25 mouse cellular contexts compared by ENCODE assay signal in the genomic region with DNA sequence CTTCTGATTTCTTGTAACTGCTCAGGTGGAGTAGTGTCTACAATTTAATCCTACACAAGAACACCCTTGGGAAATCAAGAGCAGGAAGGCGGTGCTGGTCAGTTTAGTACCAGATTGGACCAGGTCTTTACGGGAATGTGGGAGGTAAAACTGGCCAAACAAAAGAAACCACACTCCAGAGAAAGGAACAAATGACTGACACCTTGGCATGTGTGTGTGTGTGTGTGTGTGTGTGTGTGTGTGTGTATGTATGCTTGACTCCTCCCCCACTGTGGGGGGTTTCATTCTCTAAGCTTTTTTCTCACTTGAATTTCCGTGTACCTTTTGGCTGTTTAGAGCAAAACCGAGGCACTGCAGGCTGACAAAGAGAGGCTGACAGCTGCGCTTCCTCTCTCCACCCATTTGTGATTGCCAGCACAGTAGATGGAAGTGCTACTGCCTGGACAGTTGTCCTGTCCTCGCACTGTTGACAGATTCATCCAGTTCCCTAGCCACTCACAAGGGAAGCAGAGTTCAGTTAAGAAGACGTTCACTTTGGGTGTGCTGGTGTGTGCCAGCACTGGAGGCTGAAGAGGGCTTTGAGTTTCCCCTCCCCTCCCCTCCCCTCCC. TPM values are rescaled to one million over a fixed set of nuclear protein-coding genes. Genes with fewer than 3 reads are reported as not detected.
A peak's percentile ranks its signal among the peaks of the same experiment; 100 is the strongest.
DNase-seq lines count a peak whose midpoint lies in the region; ATAC-seq and TF ChIP-seq lines count a peak whose summit lies in the region.
"Had no signal": no experiment of that assay in that cellular context is flagged by ENCODE, and none has a peak within 500 bp of the region (broad histone marks: within the 10 kb centered on the region; RNA-seq: fewer than 3 reads in every experiment).

A gene (minus strand): TSS at position 54 of the 609 bp plus-strand sequence.

- no peak within 1 kb of the TSS for H3K4me2 ChIP-seq in heart, embryonic 11.5 days
- H3K4me2 ChIP-seq in stomach, postnatal 0 days (replicated peaks; ENCODE audit: low read depth): no peak within 1 kb of the TSS
- H3K4me2 ChIP-seq: hindbrain, embryonic 15.5 days; liver, embryonic 12.5 days; neural tube, embryonic 13.5 days had no signal

- TF ChIP-seq CTCF in lung, adult 2 months (IDR thresholded peaks at IDR 0.05; ENCODE audit: insufficient read depth, low read length): no peak
- TF ChIP-seq CTCF in cortical plate, adult 2 months (IDR thresholded peaks at IDR 0.05; ENCODE audit: extremely low read depth, insufficient read depth, low read length): no peak
- TF ChIP-seq CTCF in stomach, postnatal 0 days (IDR thresholded peaks at IDR 0.05; ENCODE audit: low read depth): no peak

- H3K27ac ChIP-seq in heart, embryonic 10.5 days: no peak within 1 kb of the TSS
- H3K27ac ChIP-seq in heart, embryonic 11.5 days (ENCODE audit: low read depth, low read length): no peak within 1 kb of the TSS
- peak within 1 kb of the TSS; percentile 30; the same call in 1 of the 2 replicates for H3K27ac ChIP-seq in cortical plate, adult 2 months (ENCODE audit: insufficient read depth, low read length)
- peak within 1 kb of the TSS; percentile 63 for H3K27ac ChIP-seq in stomach, postnatal 0 days (replicated peaks)
- H3K27ac ChIP-seq: hindbrain, embryonic 10.5 days; hindbrain, embryonic 15.5 days; liver, embryonic 12.5 days; midbrain, embryonic 10.5 days; neural tube, embryonic 13.5 days had no signal

- no peaks in the 10 kb centered on the region for H3K4me1 ChIP-seq in heart, embryonic 10.5 days
- no peaks in the 10 kb centered on the region for H3K4me1 ChIP-seq in heart, embryonic 11.5 days (ENCODE audit: control insufficient read depth, insufficient read depth, low read length)
- 0 out of 2 replicates have a peak, but pooled peaks cover 2% of the 10 kb centered on the region for H3K4me1 ChIP-seq in lung, adult 2 months (ENCODE audit: control insufficient read depth, insufficient read depth, low read length)
- no peaks in the 10 kb centered on the region for H3K4me1 ChIP-seq in cortical plate, adult 2 months (ENCODE audit: control insufficient read depth, insufficient read depth, low read length)
- H3K4me1 ChIP-seq in stomach, postnatal 0 days (replicated peaks; ENCODE audit: control insufficient read depth, insufficient read depth): no peaks in the 10 kb centered on the region
- H3K4me1 ChIP-seq: hindbrain, embryonic 15.5 days; liver, embryonic 12.5 days; neural tube, embryonic 13.5 days had no signal

- ATAC-seq in heart, embryonic 11.5 days (replicated peaks; ENCODE audit: insufficient number of reproducible peaks, low FRiP score, low TSS enrichment): no peak
- ATAC-seq in stomach, postnatal 0 days (ENCODE audit: low FRiP score, low TSS enrichment): 0 out of 2 replicates have a peak, but pooled peaks have one; percentile 15
- ATAC-seq: forebrain, embryonic 14.5 days; inflammation-experienced regulatory T-cells, adult 6 months; liver, embryonic 12.5 days; liver, postnatal 0 days; midbrain, embryonic 16.5 days had no signal

- no peak within 1 kb of the TSS for H3K9ac ChIP-seq in heart, embryonic 11.5 days (ENCODE audit: low read depth, low read length)
- H3K9ac ChIP-seq in stomach, postnatal 0 days (ENCODE audit: low read length): no peak within 1 kb of the TSS
- H3K9ac ChIP-seq: hindbrain, embryonic 15.5 days; liver, embryonic 12.5 days; liver, postnatal 0 days; neural tube, embryonic 13.5 days had no signal

- no peak for TF ChIP-seq POLR2A in lung, adult 2 months (IDR thresholded peaks at IDR 0.05; ENCODE audit: borderline replicate concordance, extremely low read depth, low read depth, low read length)
- TF ChIP-seq POLR2A in cortical plate, adult 2 months (IDR thresholded peaks at IDR 0.05; ENCODE audit: extremely low read depth, insufficient read depth, low read length): no peak

- H3K4me3 ChIP-seq in heart, embryonic 10.5 days: no peak within 1 kb of the TSS
- no peak within 1 kb of the TSS for H3K4me3 ChIP-seq in heart, embryonic 11.5 days (ENCODE audit: low read depth, low read length)
- H3K4me3 ChIP-seq in lung, adult 2 months (replicated peaks; ENCODE audit: extremely low read depth, low read depth, low read length): no peak within 1 kb of the TSS
- no peak within 1 kb of the TSS for H3K4me3 ChIP-seq in cortical plate, adult 2 months (ENCODE audit: insufficient read depth, low read length)
- H3K4me3 ChIP-seq in stomach, postnatal 0 days (ENCODE audit: low read depth, low read length): no peak within 1 kb of the TSS
- H3K4me3 ChIP-seq: hindbrain, embryonic 10.5 days; hindbrain, embryonic 15.5 days; liver, embryonic 12.5 days; midbrain, embryonic 10.5 days; neural tube, embryonic 13.5 days had no signal

- no peaks in the 10 kb centered on the region for H3K36me3 ChIP-seq in heart, embryonic 10.5 days
- H3K36me3 ChIP-seq in heart, embryonic 11.5 days (ENCODE audit: control insufficient read depth, insufficient read depth, low read length): no peaks in the 10 kb centered on the region
- H3K36me3 ChIP-seq in stomach, postnatal 0 days (ENCODE audit: control insufficient read depth, insufficient read depth, low read length): no peaks in the 10 kb centered on the region
- H3K36me3 ChIP-seq: hindbrain, embryonic 10.5 days; hindbrain, embryonic 15.5 days; liver, embryonic 12.5 days; midbrain, embryonic 10.5 days; neural tube, embryonic 13.5 days had no signal

- peak; percentile 67 for DNase-seq in heart, embryonic 10.5 days (ENCODE audit: low spot score)
- DNase-seq in lung, adult 2 months: no peak
- DNase-seq in lung, postnatal 25 days (ENCODE audit: low spot score): no peak
- no peak for DNase-seq in stomach, postnatal 0 days (ENCODE audit: low spot score)
- DNase-seq in neural tube, embryonic 10.5 days (ENCODE audit: extremely low spot score, low spot score): no peak
- DNase-seq: cerebellum, adult 8-10 months; cerebellum, postnatal 25 days; gastrocnemius, postnatal 25 days; kidney, adult 11 months; layer of hippocampus, postnatal 36 days; left cerebral cortex, postnatal 4 days; liver, postnatal 0 days had no signal

- H3K9me3 ChIP-seq in heart, embryonic 10.5 days: no peaks in the 10 kb centered on the region
- H3K9me3 ChIP-seq in heart, embryonic 11.5 days (replicated peaks; ENCODE audit: control insufficient read depth, low read length): no peaks in the 10 kb centered on the region
- H3K9me3 ChIP-seq in stomach, postnatal 0 days (ENCODE audit: control insufficient read depth, low read length): no peaks in the 10 kb centered on the region
- H3K9me3 ChIP-seq: hindbrain, embryonic 10.5 days; hindbrain, embryonic 15.5 days; liver, embryonic 12.5 days; midbrain, embryonic 10.5 days; neural tube, embryonic 13.5 days had no signal

- 44% methylated on average over 7 of the region's 7 CpGs for WGBS in heart, embryonic 10.5 days
- 37% methylated on average over 7 of the region's 7 CpGs for WGBS in heart, embryonic 11.5 days (ENCODE audit: insufficient replicate concordance)
- WGBS in lung, adult 2 months: 20% methylated on average over 7 of the region's 7 CpGs
- 49% methylated on average over 7 of the region's 7 CpGs for WGBS in stomach, postnatal 0 days

- H3K27me3 ChIP-seq in heart, embryonic 10.5 days (ENCODE audit: insufficient read depth, poor library complexity, severe bottlenecking): no peaks in the 10 kb centered on the region
- no peaks in the 10 kb centered on the region for H3K27me3 ChIP-seq in heart, embryonic 11.5 days (ENCODE audit: control insufficient read depth, insufficient read depth, low read length)
- no peaks in the 10 kb centered on the region for H3K27me3 ChIP-seq in stomach, postnatal 0 days (ENCODE audit: control insufficient read depth, insufficient read depth, low read length)
- H3K27me3 ChIP-seq: hindbrain, embryonic 15.5 days; liver, embryonic 12.5 days; neural tube, embryonic 13.5 days had no signal

- no peak for TF ChIP-seq EP300 in stomach, postnatal 0 days (optimal IDR thresholded peaks at IDR 0.05)

RNA-seq across cellular contexts. Expression of the gene that starts here (rescaled TPM):
- 0.32 and 0.36 TPM in 2 replicates for polyA plus RNA-seq in heart, embryonic 10.5 days (2016; fragmentation: Nextera tagmentation; extraction: Ambion mirVana)
- not detected in 2 replicates for polyA plus RNA-seq in heart, embryonic 11.5 days (2014; fragmentation: Nextera tagmentation; extraction: Ambion mirVana)
- 41.1 and 48.0 TPM in 2 replicates for polyA plus RNA-seq in lung, adult 2 months (2012; rRNA removed)
- polyA plus RNA-seq in cortical plate, adult 2 months (2012; rRNA removed): not detected in 2 replicates
- polyA plus RNA-seq in stomach, postnatal 0 days (2015; fragmentation: Nextera tagmentation; extraction: Ambion mirVana): 6.8 and 8.8 TPM in 2 replicates
- polyA plus RNA-seq: embryonic facial prominence, embryonic 11.5 days; forebrain, embryonic 14.5 days; inflammation-experienced regulatory T-cells, adult 6 months; limb, embryonic 14.5 days; liver, embryonic 12.5 days; liver, postnatal 0 days; testis, adult 2 months had no signal

Comparison
In these comparisons a context has a peak if more than half of its experiments do, and no peak if none do; other contexts are left out.
1. Peak in DNase-seq in heart, embryonic 10.5 days; RNA of the gene not detected or under 1 TPM.
2. H3K27ac ChIP-seq: peak in cortical plate, adult 2 months (single experiment) and stomach, postnatal 0 days (single experiment); none in heart, embryonic 10.5 days (single experiment) and heart, embryonic 11.5 days (single experiment).